Mouse (Mus musculus): Measurements from ENCODE around the gene Pou4f2.
A peak's percentile ranks its signal among the peaks of the same experiment; 100 is the strongest.

Gene Pou4f2

GRCm38 (mm10) chr8:78436071-78436651, at the start of gene Pou4f2:
TSS of gene Pou4f2 (minus strand) at chr8:78436645.
- DNase-seq (ENCODE audit: low read depth, low spot score): no peak

- DNase-seq (ENCODE audit: low read depth, low spot score): peak; percentile 4
Measured at GRCm38 (mm10) chr8:78477051-78477829, 40.8 kb upstream of the Pou4f2 start.

- DNase-seq (ENCODE audit: low read depth, low spot score): peak; percentile 7
Measured at GRCm38 (mm10) chr8:78467889-78468288, 31.4 kb upstream of the Pou4f2 start.

GRCm38 (mm10) chr8:78463941-78464340, 27.5 kb upstream of the Pou4f2 start:
- no peak for DNase-seq (ENCODE audit: low read depth, low spot score)

DNA sequence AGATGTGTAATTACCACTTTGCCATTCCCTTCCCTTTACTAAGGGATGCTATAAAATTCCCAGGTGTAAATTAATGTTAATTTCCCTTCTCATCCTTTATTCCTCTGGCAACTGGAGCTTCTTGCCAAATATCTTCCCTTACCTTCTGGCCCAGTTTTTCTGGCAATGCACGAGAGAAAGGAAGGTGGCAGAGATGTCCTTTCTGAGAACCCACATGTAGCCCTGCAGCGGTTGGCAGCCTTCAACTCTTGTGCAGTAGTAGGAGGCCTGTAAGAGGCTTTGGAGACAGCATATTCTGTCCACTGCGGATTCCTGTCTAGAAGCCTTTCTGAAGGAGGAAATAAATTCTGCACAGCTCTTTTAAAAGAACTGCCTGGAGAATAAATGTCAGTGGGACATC, 20.0 kb upstream of the Pou4f2 start:
- no peak for DNase-seq (ENCODE audit: low read depth, low spot score)

- DNase-seq (ENCODE audit: low read depth, low spot score): no peak
Measured at GRCm38 (mm10) chr8:78442781-78443180, 6.3 kb upstream of the Pou4f2 start.

DNA sequence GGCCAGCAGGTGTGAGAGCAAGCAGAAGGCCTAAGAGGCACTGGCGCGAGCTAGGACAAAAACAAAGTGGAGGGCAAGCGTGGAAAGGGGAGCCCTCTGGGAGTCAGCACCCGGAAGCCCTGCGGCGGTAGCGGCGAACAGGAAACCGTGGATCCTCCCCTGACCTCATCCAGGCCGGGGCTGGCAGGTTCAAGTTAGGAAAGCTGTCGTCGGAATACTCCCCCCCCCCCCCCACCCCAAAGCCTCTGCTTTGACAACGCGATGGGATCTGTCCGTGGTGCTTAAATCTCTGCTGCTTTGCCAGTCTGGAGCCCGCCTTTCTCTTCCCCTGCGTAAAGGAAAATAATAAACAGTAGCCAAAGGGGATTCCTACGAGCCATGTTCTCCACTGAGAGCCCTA, 1.7 kb upstream of the Pou4f2 start:
- DNase-seq (ENCODE audit: low read depth, low spot score): peak; percentile 57

DNA sequence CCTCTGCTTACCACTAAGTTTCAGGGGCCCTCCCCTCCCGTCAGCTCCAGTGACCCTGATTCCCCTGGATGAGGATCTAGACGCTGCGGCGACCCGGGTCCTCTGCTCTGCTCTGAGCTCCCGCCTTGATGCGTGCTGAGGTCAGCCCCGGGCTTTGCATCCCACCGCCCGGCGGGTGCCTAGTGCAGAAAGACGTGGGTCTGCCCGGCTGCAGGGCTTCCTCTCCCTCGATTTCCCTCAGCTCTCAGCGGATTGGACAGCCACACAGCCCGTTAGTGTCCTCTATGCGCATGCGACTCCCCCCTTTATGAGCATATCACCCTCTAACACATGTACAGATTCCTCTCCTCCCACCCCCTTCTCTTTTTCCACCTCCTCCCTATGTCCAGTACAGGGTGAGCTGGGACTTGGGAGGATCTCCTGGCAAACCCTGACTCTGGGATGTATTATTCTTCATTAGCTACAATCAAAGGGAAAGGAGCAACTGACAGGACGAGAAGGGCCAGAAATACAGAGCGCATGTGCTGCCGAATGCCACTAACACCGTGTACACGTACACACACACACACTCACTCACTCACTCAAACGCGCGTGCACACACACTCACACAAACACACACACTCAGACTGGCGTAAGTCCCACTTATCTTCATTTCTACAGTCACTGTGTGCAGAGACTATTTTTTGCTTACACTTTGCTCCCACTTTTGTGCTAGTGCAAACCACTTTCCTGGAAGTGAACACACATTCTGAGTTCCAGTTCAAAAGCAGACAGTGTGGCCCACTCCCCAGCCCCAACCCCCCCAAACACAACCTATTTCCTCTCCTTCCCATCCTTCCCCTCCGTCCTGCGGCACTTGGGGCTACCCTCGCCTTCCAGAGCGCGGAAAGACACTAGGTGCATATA, 948 bp upstream of the Pou4f2 start:
- DNase-seq (ENCODE audit: low read depth, low spot score): no peak

DNA sequence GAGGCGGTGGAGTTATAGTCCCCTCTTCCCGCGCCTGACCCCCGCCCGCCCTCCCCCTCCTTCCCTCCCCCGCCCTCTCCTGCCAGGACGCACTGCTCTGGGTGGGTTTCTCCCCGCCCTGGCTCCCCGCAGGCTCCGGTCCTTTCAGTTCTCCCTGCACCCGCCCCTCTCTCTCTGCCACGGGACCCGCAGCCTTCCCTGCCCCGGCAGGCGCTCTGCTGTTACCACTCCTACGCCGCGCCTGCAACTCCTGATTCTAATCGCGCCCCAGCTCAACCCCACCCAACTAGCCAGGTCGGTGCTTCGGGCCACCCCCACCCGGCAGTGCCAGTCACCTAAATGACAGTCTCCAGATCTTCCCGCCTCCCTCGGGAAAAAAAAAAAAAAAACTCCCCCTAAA, 216 bp upstream of the Pou4f2 start:
- DNase-seq (ENCODE audit: low read depth, low spot score): no peak

DNA sequence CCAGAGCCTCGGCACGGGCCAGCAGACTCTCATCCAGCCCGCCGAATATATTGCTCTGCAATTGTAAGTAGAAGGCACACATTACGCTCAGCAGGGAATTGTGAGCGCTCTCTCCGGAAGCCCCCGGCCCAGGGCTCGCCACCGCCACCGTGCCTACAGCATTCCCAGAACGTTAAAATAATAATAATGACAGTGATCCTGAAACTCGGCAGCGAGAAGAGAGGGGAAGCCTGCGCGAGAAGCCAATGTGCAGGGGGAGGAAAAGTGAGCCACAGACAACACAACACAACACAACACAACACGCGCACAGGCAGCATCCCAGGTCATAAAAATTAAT, 853 bp downstream of the Pou4f2 start:
- no peak for DNase-seq (ENCODE audit: low read depth, low spot score)

GRCm38 (mm10) chr8:78434823-78435623, 1.4 kb downstream of the Pou4f2 start:
- DNase-seq (ENCODE audit: low read depth, low spot score): no peak

DNA sequence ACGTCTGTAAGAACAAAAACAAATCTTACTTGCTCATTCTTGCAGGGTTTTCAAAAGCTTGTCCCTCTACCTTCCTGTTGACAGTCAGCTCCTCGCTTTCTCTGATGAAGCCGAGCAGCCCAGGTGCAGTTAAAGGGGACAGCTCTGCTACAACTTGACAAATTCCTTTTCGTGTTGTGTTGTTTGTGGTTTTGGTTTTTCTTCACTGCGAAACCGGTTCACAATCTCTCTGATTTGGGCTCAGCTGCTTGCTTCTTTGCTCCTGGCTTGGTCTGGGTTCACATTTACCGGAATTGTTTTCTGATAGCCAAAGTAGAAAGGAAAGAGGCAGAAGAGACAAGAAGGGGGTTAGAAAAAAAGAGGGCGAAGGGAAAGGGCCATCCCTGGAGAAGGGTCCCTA, 2.1 kb downstream of the Pou4f2 start:
- no peak for DNase-seq (ENCODE audit: low read depth, low spot score)

- no peak for DNase-seq (ENCODE audit: low read depth, low spot score)
Measured at GRCm38 (mm10) chr8:78433318-78433717, 3.1 kb downstream of the Pou4f2 start.

DNA sequence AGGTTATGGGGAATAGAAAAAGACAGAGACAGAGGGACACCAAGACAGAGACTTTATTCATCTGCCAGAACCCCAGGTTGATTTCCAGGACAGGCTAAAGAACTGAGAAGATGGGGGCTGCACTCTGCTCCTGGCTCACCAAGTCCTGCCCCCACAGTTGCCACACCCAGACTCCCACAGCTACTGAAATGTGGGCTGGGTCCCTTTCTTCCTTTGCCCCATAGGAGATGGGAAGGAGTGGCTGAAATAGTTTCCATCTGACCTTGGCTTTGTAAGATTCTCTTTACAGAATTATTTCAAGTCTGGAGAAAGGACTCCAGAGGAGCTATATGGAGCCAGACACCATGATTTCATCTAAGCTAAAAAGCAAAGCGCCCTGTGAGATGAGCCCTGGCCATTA, 4.0 kb downstream of the Pou4f2 start:
- DNase-seq (ENCODE audit: low read depth, low spot score): no peak

GRCm38 (mm10) chr8:78431356-78431755, 5.1 kb downstream of the Pou4f2 start:
- DNase-seq (ENCODE audit: low read depth, low spot score): peak; percentile 68

DNA sequence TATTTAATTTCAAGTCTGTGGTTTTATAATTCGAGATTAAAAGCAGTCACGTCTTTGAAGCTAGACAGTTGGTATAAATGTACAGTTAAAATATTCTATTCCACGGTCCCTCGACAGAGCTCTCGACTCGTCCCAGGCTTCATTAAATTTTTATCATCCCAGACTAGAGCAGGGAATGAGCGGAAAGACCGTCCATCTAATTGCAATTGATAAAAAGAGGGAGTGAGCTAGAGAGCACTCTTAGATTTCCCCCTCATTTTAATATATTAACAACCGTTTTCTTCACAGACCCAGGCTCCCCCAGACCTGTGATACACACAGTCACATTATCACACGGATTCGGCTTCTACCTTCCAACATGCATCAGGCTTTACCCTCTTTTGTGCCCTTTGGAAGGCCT, 8.3 kb downstream of the Pou4f2 start:
- DNase-seq (ENCODE audit: low read depth, low spot score): no peak

GRCm38 (mm10) chr8:78427769-78428130, 8.7 kb downstream of the Pou4f2 start:
- DNase-seq (ENCODE audit: low read depth, low spot score): no peak

DNA sequence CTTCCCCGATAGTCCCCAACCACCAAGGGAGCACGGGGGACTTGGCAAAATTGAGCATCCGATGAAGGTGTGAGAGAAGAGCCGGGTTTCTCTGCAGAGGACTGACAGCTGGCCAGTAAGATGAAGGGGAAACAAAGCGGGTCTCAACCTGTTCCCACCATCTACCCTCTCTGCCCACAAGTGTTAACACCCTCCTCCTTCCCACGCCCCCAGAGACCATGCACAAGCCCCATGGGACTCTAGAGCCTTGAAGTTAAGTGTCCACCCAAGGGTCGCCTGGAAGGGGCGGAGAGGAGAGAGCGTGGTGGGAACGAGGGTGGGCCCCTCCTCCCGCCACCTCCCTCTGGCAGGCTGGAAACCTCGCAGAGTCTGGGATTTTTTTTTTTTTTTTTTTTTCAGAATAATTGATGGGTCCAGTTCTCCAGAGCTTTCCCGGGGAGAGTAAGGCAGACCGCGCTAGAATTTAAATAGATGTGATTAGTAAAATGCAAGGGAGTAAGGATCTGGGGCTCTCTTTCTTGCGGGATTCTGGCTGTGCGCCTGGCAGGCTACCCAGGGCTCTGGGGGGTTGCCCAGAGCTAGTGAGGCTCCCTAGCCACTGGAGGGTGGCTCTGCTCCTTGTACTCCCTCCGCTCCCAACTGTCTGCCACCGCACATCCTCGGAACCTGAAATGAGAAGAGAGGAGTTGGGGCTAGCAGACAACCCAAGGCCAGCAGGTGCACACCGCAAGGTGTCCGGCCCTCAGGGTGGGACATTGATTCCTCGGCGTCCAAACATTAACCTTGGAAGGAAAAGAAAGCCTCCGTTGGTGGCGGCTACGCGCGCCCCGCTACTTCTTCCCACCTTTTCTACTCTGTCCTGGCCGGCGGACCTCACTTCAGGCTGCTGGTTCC, 9.3 kb downstream of the Pou4f2 start:
- DNase-seq (ENCODE audit: low read depth, low spot score): no peak

DNA sequence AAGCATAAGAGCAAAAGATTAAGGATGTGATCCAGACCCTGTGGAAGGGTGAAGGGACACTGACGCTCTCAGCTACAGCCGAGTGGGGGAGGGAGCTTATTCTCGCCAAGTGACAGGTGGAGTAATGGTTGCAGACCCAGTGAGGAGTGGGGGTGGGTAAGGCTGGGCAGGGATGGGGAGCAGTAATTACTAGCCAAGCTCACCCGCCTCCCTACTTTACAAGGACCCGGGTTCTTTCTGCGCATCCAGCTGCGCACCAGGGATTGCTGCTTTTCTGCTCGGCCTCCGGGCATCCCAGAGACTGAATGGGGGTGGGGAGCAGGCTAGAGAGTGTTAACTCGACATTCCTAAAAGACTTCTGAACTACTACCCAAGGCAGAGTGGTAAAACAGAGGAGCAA, 10.0 kb downstream of the Pou4f2 start:
- no peak for DNase-seq (ENCODE audit: low read depth, low spot score)

DNA sequence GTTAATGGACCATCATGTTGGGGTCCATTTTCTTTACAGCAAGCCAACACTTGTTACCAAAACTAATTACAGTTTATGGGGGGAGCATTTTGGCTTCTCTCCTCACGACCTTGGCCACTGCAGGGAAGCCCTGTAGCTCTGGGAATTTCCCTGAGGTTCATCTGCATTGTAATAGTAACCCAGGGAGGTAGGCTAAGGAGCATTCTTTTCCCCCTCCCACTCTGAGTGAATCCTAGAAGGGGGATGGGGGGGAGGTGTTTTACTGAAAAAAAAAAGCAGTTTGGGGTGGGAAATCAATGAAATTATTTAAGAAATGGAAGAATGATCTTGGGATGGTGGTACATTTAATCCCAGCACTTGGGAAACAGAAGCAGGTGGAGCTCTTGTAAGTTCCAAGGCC, 12.5 kb downstream of the Pou4f2 start:
- no peak for DNase-seq (ENCODE audit: low read depth, low spot score)

DNA sequence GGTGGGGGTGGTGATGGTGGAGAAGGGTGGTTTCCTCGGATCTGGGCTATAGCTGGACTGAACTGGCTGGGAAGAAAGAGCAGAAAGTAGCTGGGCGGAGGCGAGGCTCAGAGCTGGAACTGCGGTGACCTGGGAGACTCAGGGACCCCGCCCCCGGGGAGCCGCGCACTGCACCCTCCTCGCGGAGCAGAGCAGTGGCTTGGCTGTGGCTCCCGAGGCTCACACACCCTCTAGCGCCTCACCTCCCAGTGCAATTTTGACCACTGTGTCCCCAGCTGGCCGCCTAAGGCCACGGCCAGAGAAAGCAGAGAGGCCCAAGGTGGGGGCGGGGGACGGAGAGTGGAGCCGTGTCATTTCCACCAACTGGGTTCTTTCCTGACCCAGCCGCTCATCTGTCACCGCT, 16.3 kb downstream of the Pou4f2 start:
- no peak for DNase-seq (ENCODE audit: low read depth, low spot score)

Data from embryo, embryonic 11.5 days (tissue).